Mouse (Mus musculus) frontal cortex, adult 2 months (tissue): ENCODE measurements around the gene Plgrkt. TPM values are rescaled to one million over a fixed set of nuclear protein-coding genes. Genes with fewer than 3 reads are reported as not detected.
A peak's percentile ranks its signal among the peaks of the same experiment; 100 is the strongest.
"Not testable (repeated sequence)": the region's sequence is repeated elsewhere in the genome, so short reads cannot be mapped to it uniquely, and the experiment has no call there.

Experiments
- DNase-seq, 2 experiments: peaks; one replicate each; pipeline ENCODE4 v3.0.0; 2022; ENCODE audit warnings: low spot score in 1 of 2; ENCODE audit errors: extremely low spot score in 1 of 2
- polyA plus RNA-seq: library from polyadenylated mRNA; depleted of rRNA; stranded (reverse); fragments of >200 nt; gene quantifications from 2 replicates; pipeline ENCODE4 v1.2.3, GENCODE M21; 2012; rRNA removed

Plgrkt gene
- polyA plus RNA-seq = 41.5 and 47.3 TPM in 2 replicates

GRCm38 (mm10) chr19:29366969-29367622 lies at the start of gene Plgrkt, which contains the start of gene Cd274:
TSS of gene Plgrkt (minus strand) at chr19:29367390.
TSS of gene Cd274 (plus strand) at chr19:29367455.
- peak in 1 of 2 experiments; percentile 53 for DNase-seq

DNA sequence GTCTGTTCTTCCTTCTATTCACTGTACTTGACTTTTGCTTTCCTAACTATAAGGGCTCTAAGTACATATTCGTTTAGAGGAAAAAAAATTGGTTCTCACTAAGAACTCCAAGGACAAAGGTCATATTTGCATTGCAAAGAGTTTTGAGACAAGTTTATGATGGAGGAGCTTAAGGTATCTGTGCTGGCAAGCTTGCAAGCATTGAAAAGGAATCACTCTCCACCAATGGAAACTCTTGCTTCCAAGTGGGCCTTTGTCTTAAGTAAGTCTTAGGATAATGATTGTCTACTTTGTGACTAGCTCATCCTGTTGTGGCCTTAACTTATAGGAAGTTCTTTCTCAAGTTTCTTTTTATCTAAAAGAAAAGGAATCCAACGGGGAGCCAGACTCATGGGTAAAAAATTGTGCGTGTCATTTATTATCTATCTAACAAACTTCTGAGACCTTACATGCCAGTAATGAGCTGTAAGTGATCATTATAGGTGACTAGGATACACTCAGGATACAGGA lies 49.3 kb upstream of the Plgrkt start:
- no peak for DNase-seq

GRCm38 (mm10) chr19:29414917-29415316 lies 47.7 kb upstream of the Plgrkt start:
- not testable (repeated sequence) for DNase-seq

- DNase-seq = no peak
These were observed 47.3 kb upstream of the Plgrkt start for GRCm38 (mm10) chr19:29414513-29414912.

DNA sequence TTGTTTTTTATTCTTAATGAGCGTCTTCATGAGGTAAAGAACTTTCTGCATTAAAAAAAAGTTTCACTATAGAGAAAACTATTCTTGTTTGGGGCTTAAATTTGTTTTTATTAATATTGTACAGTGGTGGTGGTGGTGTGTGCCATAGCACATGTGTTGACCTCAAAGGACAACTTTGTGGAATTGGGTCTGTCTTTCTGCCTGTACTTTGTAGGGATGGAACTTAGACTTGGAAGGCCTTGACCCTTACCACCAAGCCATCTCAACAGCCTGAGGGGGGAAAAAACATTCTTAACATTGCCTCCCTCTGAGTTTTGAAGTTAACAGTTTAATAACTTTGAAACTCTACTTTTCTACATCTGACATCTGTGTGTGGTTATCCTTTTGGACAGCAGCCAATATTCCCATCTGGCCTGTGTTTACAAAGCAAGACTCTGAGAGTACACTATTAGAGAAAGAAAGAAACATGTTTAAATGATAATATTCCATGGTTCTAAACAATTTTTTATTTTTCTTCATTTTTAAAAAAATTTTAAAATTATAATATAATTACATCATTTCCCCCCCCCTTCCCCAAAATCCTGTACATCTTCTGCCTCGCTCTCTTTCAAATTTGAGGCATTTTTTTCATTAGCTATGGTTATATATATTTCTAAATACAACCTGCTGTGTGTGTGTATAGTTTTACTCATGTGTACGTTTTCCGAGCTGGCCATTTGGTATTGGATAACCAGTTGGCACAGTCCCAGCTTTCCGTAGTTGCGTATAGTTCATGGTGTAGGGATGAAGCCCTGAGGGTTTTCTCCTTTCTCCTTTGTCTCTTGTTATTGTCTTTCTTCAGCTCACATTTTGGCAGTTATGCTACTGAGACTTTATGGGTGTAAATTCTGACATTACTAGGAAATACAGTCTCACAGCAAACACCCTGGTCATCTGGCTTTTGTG lies 45.6 kb upstream of the Plgrkt start:
- peak in 1 of 2 experiments; percentile 27 for DNase-seq

DNA sequence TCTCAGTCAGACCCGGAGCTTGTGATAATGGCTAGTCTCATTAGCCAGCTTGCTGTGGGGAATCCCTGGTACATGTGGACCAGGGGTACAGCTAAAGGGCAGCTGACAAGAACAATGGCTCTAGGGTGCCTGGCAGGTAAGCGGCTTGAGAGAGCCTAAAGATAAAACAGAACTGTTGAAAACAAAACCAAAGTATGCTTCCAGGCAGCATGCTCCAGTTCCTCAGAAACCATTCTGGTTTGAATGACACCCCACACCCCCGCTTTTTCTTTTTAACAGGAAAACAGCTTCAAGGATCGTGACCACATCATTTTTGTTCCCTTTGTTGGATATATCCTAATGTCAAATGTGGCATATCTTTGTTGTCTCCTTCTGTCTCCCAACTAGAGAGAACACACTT lies 43.4 kb upstream of the Plgrkt start, which contains the start of gene Pdcd1lg2:
Gene Pdcd1lg2, plus strand, starts transcription at position 301 of the 400 bp plus-strand sequence.
- DNase-seq = no peak

- no peak for DNase-seq
These were observed 39.1 kb upstream of the Plgrkt start for GRCm38 (mm10) chr19:29406042-29407017.

- DNase-seq = peak in 1 of 2 experiments; percentile 22
These were observed 38.2 kb upstream of the Plgrkt start for GRCm38 (mm10) chr19:29405388-29405787.

- no peak for DNase-seq
These were observed 36.1 kb upstream of the Plgrkt start for GRCm38 (mm10) chr19:29403251-29403650.

DNA sequence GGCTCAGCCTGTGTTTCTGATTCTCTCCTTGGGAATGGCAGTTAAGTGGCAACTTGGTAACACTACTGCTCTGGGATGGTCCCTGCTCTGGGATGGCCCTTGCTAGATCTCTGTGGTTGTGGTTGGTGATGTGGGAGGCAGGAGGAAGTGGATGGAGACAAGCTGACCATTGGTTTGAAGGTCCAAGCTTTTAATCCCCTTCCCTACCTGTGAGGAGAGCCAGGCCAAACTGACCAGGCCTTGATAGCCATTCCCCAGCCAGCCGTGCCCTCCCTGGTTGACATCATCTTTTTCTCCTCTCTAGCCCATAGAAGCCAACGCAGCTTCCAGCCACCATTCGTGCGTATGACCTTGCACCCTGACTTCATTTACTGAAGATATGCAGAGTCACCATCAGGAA lies 35.4 kb upstream of the Plgrkt start:
- no peak for DNase-seq

- no peak for DNase-seq
These were observed 33.3 kb upstream of the Plgrkt start for GRCm38 (mm10) chr19:29400466-29400865.

DNA sequence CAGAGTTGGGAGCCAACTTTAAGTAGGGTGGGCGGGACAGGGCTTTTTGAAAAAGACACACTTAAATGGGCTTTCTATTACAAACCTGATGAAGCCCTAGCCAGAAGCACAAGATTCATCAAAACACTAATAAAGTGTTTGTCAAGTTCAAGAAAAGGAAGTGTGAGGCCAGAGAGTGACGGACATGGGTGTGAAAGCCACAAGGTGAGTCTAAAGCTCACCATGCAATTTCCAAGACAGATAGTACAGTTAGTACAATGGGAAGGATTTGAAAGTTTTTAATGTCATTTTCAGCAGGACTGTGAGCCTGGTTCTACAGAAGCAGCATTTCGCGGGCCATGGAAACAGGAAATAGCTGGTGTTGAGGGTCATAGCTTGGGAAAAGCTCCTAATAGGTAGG lies 32.6 kb upstream of the Plgrkt start:
- DNase-seq = no peak

DNA sequence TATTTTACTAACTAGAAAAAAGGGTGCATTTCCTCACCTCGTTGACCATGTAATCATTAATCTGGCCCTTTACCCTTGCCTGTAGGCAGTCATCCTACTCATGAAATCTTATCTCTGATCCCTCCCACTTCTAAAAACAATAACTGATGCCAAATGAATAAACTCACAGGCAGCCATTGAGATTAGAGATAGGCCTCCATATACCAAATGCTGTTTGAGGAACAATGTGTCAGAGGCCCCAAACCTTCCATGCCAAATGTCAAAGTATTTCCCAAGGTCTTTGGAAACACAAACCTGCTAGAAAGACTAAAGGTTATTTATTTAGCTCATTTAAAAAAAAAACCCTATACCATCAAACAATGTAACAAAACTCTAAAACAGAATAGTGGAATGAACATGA lies 29.2 kb upstream of the Plgrkt start:
- DNase-seq = no peak

DNA sequence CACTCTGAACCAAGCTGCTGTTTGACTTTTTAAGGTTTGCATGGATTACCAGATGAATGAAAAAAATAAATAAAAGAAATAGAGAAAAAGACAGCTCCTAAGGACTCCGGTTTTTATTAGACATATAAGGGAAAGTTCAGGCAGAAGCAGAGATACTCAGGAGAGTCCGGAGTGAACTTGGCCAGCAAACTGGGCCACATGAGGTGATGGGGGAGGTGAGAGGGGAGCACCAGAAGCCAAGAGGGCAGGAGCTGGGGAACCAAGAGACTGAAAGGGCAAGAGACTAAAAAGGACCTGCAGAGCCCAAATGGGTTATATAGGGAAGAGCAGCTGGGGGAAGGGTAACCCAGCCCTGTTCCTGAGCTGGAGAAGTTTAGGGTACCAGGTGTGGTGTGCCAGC lies 27.5 kb upstream of the Plgrkt start:
- DNase-seq = no peak

DNA sequence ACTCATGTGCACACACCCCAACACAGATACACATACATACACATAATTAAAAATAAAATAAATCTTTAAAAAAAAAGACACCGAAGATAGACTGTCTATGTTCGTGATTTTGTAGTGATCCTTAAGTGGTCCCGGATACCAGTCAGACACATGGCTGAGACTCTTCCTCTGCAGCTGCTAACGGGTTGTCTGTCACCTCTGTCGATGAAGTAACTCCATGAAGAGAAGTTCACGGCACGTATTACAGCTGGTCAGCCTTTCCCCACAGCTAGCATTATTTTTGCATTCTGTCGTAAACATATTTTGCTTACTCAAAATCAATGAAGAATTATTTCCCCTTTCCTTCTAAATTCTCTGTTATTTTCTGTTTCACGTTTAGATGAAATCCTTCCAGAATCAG lies 26.1 kb upstream of the Plgrkt start:
- DNase-seq = no peak

- no peak for DNase-seq
These were observed 24.1 kb upstream of the Plgrkt start for GRCm38 (mm10) chr19:29391279-29391678.

GRCm38 (mm10) chr19:29390483-29390882 lies 23.3 kb upstream of the Plgrkt start:
- DNase-seq = no peak

- no peak for DNase-seq
These were observed 21.6 kb upstream of the Plgrkt start for GRCm38 (mm10) chr19:29388818-29389217.

GRCm38 (mm10) chr19:29385822-29386221 lies 18.6 kb upstream of the Plgrkt start:
- no peak for DNase-seq

- no peak for DNase-seq
These were observed 17.8 kb upstream of the Plgrkt start for GRCm38 (mm10) chr19:29384994-29385393.
